Mouse (Mus musculus) cerebellum, adult 8-10 months (tissue): ENCODE measurements at regions not wholly inside any gene's neighbourhood (a gene's known extent, or its start where the extent isn't known, plus 50 kb on each side); places are given as distances from the start of the nearest gene placed in this dataset.
A peak's percentile ranks its signal among the peaks of the same experiment; 100 is the strongest.

ENCODE experiments used
- DNase-seq: peaks from one replicate; pipeline ENCODE4 v3.0.0; 2022

DNA sequence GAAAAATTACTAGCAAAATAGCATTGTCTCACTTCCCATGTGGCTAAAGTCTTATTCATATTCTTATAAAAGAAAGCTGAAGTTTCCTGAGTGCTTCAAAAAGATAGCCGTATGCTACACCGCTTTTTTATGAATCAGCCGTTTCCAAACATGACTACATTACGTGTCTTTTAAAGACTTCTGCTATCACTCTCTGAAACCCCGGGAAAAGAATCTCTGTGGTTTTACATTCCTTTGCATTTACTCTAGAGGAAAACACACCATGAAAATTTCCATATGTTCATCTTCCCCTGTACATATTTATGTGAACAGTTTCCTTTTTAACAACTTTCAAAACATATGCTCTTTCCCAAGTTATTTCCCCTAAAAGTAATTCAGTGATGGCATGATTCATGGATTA, 882.3 kb downstream of the Gsdmc2 start:
- no peak for DNase-seq

DNA sequence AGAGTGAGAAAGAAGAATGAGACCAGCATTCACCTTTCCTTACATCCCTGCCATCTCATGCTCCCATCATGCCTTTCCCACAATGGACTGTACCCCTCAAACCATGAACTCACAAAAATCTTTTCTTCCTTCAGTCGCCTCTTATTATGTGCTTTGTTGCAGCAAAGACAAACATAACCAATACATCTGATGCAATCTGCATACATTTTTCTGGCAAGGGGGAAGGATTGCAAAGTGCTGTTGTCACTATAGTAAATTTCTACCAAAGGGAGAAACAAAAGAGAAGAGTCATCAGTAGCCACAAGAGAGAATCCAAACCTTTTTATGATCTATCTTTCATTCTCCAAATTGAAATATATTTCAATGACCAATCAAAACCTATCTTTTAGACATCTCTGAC, 884.4 kb downstream of the Gsdmc2 start:
- DNase-seq = no peak

DNA sequence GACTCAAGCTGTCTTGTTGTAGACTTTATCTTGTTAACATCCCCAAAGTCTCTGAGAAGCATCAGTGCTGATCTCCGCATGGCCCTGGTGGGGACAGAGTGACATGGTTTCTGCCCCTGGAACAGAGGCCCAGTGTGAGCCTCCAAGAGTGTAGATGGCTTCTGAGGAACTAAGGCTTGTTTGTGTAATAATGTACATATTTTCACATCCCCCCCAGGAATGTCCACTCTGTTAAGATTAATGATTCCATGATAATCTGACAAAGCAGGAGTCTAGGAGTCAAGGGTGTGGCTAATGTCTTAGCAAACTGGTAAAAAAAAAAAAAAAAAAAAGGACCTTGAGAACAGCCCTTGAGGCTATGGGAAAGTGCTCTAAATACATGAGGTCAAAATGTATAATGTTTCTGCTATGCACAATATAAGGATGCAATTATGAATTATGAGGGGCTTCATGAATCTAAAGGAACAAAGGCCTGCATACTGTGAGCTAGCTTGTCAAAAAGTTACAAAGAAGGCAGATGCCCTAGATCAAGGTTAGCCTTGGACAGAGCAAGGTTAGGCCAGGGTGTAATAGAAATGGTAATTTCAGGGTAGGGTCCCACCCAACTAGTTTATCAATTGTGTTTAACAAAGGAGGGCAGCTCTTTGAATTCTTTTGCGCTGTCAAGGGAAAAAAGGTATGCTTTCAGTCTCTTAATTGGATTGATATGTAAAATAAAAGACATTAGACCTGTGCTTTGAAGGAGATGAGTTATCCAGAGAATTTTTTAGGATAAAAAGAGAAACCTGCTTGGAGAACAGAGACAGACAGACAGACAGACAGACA, 886.3 kb downstream of the Gsdmc2 start:
- DNase-seq = no peak

DNA sequence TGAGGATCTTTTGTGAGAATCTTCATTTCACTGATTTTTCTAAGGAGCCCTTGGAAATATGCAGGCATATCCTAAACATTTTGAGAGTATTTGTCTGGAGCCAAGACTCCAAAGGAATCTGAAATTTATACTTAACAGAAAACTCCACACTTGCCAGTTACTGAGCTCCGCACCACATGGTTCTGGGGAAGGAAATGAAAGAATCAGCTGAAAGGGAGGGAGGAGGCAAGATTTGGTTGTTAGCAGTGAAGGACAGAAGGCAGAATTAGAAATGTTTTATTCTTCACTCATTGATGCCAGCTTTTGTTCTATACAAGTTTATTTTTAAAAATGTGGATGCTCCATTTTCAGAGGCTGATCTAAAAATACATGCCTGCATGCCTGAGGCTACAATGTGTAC, 890.1 kb downstream of the Gsdmc2 start:
- no peak for DNase-seq

DNA sequence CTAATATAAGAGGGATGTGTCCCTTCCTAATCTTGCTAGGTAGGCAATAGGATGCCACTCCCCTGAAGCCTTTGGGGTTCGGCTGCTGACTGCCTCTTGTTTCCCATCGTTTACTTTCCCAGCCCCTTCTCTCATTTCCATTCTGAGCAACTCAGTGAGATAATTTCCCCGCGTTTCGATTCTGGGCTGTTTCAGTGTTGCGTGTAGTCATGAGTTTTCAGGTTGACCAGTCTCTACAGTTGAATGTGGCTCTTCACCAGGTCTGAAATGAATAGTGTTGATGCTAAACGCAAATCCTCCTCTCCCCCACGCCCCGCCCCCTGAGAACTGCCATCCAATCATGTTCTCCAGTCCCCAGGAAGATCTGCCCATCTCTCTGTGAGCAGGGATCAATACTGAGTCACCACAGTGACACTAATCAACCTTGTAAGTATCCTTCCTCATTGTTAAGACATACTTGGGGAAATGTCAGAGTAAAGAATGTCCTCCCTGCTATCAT, 890.6 kb downstream of the Gsdmc2 start:
- DNase-seq = no peak

DNA sequence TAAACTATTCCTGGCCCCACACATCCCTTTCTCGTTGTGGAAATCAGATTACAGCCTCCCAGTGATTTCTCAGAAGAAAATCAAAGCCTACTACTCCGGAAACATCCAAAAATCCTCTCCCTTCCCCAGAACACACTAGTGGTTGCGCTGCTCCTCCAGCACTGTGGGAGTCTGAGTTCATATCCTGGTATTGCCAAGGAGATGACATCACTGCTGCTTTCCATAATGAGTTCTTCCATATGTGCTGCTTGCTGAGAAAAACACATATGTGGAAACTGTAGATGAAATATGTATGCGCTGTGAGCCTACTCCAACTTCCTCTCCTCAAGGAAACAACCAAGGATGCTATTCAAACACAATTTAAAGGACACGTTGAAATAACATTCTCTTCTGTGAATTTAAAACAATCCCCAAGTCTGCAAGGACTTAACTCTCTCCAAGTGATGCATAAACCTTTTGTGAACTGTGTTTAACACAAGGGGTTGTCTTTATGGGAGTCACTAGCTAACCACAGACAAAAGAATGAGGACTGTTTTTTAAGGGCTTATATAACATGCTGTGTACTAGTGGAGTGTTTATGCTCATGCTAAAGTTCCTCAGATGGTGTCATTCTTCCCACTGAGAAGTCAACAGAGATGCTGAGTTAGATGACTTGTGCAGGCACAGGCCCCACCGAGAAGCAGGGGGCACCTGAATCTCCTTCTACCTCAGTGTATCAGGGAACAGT, 891.6 kb downstream of the Gsdmc2 start:
- no peak for DNase-seq

DNA sequence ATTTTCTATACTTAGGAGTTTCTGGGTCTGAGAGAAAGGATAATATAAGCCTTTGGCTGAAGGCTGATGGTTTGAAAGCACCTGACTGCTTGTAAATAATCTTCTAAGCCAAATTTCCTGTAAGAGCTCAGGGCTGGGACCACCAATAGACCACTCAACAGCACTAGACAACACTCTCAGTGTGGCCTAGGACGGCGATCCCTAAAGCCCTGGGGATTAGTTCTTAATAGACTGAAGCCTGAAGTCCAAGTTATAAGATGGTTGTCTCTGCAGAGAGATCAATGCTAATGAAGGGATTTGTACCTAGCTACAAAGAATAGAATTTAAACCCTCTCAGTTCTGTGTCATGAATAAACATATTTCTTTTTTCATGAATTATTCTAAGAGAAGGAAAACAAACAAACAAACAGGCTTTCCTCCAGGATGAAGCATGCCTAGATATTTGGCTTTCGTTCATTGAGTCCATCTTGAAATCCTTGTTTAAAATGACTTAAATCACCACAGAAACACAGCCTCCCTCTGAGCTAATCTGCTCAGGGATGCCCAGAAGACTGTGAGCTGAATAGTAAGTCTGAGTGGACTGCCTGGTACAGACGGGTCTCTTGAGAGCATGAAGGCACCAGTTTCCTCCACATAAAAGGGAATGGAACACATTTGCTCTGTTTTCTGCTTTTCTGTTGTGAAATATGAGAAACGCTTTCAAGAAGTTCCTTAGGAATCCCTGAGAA, 892.3 kb downstream of the Gsdmc2 start:
- no peak for DNase-seq

DNA sequence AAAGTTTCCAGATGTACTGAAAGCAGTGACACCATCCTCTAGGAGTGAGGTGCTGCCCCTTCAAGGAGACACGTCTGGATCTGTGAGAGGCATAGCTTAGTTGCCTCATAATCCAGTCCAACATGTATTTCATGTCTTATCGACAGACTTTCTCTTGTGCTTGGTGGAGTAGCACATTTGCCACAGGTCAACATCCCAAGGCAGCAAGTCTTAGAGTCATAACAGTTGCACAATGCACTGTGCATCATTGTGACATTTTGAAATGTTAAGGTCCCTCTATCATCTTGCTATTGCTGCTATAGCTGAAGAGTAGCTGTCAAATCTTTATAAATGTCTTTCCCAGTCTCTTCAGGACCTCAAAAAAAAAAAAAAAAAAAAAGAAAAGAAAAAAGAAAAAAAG, 905.6 kb downstream of the Gsdmc2 start:
- no peak for DNase-seq

DNA sequence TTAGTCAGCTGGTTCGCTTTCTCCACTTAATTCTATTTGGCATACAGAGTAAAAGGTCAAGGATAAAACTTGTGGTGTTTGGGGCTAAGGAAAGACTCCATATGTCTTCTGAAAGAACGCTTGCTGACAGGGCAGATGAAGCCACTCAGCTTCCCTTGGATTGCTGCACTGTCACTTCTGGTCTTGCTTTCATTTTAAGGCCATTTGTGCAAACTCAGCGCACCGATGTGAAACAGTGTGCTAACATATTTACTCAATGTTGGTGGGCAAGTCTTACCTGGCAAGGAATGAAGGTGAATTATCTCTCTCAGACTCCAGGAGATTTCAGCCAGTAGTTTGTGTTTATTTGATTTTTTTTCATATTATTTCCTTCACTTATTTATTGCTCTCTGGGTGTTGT, 907.2 kb downstream of the Gsdmc2 start:
- DNase-seq = no peak

DNA sequence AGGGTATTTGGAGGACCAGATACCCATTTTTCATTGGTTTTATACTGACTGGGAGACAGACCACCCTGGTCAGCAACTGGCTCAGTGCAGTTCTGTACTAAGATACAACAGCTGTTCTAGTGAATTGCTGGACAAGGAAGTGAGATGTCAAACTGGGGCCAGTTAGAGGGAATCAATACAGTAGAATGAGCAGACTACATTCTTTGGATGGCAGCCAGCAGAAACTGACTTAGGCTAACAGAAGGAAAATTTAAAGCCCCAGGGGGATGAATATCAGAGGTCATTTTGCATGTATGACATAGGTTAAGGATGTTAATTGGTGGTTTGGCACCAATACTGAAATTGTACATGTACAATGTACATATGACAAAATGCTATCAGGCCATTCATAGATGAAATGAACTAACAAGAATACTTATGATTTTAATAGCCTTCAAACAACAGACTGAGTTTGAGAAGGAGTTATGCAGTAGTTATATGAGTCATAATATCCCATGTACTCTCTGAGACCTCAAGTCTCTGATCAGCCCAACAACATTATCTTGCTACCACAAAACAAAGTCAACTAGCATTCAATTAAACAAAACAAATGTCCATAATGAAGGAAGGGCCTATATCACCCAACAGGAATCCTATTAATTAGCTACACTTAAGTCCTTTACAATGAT, 910.3 kb downstream of the Gsdmc2 start:
- no peak for DNase-seq

DNA sequence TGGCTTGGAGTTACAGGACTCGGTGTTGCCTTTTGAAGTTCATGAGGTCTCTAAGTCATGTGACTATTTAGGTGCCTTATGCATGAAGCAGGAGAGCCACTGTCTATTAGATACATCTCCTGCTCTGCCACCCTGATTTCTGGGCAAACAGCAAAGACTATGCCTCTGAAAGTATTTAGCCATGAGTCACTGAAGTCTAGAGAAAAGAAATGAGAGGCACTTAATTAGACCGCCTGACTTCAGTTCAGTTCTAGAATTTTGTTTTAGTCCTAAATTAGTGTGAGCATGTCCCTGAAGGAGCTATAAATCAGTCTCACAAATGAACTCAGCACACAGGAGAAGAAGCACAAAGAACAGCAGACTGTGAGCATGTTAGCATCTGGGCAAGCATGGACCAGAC, 924.5 kb downstream of the Gsdmc2 start:
- DNase-seq = no peak

DNA sequence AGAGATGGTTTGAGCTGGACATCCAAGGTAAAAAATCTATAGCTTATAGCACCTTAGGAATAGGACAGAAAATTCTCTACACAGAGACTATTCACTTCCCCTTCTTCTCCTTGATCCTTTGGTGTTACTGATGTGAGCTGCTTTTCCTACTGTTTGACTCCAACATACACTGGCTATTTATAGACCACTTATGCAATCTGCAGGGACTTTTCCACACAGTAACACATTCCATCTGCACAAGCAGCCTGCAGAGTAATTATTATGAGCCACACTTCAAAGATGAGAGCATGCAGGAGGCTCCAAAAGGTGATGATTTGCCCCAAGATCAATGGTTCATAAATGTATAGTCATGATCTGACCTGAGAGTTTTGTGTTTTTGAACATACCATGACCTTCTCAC, 925.7 kb downstream of the Gsdmc2 start:
- no peak for DNase-seq

DNA sequence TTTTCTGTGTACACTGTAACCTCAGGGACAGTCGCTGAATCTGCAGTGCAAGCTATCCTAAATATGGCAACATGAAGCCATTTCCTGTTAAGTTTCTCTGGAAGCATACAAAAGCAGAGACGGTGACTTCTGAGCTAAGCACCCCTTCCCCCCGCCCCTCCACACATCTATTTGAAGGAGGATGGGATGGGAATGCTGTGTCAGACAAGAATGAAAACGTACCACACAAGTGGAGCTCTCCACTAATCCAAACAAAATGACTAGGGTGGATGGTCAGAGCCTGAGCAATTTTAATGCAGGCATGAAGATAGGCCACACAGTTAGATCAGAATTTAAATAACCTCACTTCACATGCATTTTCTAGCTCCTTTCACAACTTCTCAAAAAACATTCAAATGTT, 936.6 kb downstream of the Gsdmc2 start:
- DNase-seq = no peak

DNA sequence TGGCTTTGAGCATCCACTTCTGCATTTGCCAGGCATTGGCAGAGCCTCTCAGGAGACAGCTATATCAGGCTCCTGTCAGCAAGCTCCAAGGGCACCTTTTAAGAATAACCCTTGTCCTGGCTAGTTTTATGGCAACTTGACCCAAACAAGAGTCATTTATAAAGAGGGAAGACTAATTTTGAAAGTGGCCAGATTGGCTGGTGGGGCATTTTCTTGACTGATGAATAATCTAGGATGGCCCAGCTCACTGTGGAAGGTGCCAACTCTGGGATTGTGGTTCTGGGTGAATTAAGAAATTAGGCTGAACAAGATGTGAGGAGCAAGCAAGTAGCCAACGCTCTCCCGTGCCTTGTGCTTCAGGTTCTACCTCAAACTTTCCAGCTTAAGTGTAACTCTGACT, 937.8 kb downstream of the Gsdmc2 start:
- no peak for DNase-seq

DNA sequence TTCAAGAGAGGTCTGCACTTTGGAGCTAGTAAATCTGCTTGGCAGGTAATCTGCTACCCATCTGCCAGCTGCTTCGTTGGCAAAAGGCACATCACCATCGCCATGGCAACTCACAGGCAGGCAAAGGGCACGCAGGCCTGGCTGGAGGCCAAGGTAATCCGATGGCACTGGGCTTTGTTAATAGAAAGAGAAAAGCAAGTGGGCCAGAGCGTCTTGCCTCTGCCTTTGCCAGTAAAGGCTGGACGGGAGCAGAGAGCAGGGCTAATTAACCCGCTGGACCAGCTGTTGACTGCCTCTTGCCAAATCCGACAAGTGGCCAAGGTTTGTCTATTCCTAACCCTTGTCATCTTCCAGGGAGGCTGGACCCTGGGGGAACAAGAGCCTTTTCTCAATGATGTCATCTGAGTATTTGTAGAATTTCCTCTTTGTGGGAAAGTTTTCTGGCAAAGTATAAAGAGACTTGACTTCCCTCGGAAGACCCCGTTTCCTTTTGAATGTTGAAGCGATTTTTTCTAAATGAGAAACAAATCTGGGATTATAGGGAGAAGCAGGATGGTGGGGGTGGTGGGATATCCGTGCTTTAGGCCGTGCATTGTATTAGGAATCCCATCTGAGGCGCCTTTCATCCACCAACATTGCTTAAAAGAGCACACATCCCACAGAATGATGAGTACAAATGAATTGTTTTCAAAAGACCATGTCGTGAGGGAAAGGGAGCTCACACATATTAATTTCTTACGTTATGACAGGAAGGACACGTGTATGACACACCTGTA, 941.7 kb downstream of the Gsdmc2 start:
- peak; percentile 38 for DNase-seq

DNA sequence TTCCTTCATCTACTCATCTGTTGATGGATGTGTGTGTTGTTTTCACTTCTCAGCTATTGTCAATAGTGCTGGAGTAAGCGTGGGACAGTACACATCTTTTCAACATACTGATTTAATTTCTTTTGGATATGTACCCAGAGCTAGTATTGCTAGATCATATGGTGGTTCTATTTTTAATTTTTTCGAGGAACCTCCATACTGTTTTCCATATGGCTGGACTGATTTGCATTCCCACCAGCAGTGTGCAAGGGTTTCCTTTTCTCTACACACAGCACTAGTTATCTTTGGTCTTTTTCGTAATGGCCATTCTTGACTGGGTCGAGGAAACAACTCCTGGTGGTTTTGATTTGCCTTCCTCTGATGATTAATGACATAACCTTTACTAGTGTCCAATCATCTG, 943.0 kb downstream of the Gsdmc2 start:
- no peak for DNase-seq

DNA sequence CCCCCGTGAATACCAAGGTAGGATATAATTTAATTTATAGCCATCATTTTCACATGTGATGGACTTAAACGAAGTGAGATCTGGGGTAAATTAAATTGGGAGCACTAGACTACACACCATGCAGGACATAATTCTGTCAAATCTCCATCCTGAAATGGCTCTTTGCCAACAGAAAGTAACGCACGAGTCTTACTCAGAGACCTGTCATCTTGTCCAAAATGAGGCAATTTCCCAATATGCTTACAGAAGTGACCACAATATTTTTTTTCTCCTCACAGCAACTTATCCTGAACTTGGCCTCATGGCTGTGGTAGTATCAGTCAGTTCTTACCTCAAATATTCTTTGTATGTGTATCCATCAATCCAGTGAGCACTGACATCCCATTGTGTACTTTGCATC, 955.2 kb downstream of the Gsdmc2 start:
- no peak for DNase-seq

DNA sequence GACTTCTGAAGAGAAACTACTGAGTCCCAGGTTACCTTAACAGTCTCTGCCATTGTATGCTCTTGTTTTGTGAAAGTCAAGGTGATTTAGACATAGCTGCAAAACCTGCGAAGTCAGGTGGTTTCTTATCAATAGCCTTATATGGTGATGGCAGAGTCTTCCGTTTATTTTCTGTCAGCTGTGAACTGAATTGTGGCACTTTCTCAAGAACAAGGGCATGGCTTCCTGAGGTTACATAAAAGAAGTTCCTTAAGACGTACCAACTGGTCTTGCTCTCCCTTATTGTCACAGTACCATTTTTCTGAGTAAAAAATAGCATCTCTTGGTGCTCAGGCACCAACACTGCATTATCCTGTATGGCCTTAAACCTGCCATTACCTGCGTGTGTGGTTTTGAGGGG, 959.6 kb downstream of the Gsdmc2 start:
- no peak for DNase-seq

DNA sequence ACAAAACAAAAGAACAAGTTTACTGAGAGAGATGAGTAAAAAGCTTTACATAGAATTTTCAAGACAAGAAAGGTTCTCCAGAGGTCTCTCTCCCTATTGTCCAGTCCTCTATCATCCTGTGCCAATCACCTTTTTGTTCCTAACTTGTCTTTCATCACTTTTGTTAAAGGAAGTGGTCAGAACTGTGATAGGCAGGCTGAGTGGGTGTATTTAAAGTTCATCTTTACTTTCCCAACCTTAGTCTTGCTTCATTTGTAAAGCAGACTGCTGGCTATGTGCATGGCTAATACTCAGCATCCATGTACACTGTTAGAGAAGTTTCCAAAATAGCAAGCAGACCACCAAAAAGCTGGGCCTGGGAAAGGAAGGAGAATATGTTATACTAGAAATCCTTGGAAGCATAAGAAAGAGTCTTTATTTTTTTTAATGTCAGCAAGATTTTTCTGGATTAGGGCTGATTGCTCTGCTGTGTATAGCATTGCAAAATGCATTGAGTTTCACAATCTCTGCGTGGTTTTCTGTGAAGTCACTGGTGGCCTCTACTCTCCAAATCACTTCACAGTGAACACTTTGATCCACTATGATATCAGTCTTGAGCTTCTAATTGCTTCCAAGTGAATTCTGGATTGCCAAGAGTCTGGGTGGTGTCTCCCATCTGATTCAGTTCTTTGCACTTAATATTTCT, 973.8 kb downstream of the Gsdmc2 start:
- DNase-seq = no peak

DNA sequence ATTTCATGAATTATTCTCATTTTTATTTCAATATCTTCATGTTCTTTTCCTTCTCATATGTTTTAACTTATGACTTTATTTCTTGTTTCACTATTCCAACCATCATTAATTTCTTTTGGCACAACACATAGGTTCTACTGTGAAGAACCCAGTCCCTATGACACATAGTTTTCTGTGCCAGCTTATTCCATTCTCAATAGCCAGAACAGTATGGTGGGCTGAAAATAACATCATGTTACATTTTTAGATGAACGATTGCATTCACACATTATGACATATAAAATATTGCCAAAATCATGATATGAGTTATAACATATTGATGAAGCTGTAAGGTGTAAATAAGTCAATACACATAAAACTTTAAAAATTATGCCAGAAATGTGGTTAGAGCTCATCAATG, 982.4 kb downstream of the Gsdmc2 start:
- DNase-seq = no peak

DNA sequence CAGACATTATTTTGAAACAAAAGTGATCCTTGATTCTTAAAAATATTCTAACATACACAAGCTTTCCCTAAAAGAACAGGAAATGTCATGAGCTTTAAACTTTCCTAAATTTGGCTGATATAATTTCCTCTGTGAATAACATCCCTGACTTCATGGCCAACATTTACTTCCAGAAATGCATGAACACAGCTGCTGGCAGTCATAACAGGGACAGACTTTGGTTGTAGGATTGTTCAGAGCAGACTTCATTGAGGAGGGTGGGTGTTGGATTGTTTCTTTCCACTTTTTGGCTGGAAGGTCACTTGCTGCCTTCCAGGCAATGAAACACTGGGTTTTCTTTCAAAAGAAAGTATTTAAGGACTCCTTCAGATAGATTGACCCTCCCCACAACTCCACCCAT, 983.6 kb downstream of the Gsdmc2 start:
- no peak for DNase-seq

DNA sequence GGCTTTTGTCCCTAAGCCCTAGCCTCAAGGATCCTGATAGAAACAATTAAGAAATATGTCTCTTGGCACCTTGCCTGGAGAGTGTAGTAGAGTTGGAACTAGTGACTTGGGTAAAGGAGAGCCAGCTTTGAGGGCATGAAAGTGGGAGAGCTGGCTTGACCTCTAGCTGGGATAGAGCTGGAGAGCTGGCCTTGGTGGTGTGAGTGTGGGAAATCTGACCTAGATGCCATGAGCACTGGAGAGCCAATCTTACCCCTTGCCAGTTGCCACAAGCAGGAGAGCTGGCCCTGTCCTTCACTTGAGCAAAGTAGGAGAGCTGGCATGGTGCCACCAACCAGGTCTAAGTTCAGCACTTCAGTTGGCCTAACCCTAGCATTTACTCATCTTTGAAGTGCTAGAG, 995.7 kb downstream of the Gsdmc2 start:
- no peak for DNase-seq
